Mouse (Mus musculus) regulatory T cell (primary cell): ENCODE results near the gene Rbm5.

Experiments
- in situ Hi-C: fragments of 300-600 bp; cut with MboI, MseI; formaldehyde crosslinking; loops from one replicate; pipeline ENCODE4 v1.15.1; 2025; ENCODE audit warnings: high pct_unique_total_duplicates

The Rbm5 gene

GRCm38 (mm10) chr9:107770374-107771290 lies at the start of gene Rbm5:
Gene Rbm5, minus strand, starts transcription at chr9:107770996.
- in situ Hi-C loops = no loop called here

- in situ Hi-C loops = no loop called here
Measured at GRCm38 (mm10) chr9:107812132-107812531, 41.3 kb upstream of the Rbm5 start.

DNA sequence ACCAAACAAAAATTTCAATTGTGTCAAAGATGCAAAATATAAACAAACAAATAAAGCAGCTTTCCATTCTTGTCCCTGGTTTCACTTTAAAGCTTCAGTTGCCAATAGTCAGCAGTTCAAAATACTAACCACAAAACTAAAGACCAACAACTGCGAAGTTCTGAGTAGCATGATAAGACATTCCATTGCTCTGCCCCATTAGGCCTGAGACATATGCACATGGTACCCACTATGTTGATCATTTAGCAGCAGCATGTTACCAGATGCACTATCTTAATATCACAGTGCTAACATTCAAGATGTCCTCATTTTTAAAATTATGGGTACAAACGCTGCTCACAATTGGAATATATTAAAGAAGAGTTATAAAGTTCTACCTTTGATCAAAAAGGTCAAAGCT lies 40.2 kb upstream of the Rbm5 start:
- in situ Hi-C loops = no loop called here

DNA sequence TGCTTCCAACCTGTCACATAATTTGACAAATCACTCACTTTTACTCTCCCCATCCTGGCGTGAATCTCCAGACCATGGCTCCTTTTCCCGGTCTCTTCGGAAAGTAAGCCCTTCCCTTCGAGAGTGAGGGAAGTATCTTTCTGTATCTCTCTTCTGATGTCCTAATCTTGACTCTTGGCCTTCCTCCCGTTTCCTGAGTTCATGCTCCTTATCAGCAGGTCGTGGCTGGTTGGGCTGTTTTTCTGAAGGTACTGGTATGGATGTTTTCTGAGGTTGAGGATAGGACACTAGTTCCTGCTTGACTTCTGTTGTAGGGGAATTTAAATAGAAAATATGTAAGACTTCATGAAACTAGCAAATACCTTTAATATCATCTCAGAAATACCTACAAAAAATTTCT lies 20.9 kb upstream of the Rbm5 start:
- in situ Hi-C loops = no loop called here

GRCm38 (mm10) chr9:107782536-107783203 lies 11.9 kb upstream of the Rbm5 start:
- in situ Hi-C loops = no loop called here

DNA sequence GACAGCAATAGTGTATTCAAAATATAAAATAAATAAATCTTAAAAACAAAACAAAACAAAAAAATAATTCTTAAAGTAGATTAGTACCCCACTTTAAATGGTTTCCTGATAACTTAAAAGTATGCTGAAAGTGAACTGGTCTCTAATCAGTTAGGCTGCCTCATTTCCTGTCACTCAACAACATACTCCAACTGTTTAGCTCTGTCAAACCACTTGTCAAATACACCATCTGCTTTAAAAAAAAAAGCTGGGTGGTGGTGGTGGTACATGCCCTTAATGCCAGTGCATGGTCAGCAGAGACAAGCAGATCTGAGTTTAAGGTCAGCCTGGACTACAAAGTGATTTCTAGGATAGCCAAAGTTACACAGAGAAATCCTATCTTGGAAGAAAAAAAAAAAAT lies 6.0 kb upstream of the Rbm5 start:
- in situ Hi-C loops = no loop called here

- in situ Hi-C loops = no loop called here
Measured at GRCm38 (mm10) chr9:107774411-107774810, 3.6 kb upstream of the Rbm5 start.

- in situ Hi-C loops = no loop called here
Measured at GRCm38 (mm10) chr9:107771782-107772181, 986 bp upstream of the Rbm5 start.

DNA sequence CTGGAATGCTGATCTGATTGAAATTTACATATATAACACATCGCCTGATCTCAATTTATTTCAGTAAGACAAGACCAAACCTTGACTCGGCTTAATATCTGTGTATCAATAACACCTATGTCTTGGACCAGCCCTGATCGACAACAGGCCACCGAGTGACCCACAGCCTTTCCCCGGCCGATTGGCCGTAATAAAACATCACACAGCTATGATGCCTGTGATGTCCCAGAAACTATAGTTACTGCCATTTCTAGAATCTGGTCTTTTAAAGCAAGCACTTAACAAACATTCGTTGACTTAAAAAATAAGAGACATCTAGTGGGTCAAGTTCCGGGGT lies 791 bp downstream of the Rbm5 start:
- in situ Hi-C loops = no loop called here

DNA sequence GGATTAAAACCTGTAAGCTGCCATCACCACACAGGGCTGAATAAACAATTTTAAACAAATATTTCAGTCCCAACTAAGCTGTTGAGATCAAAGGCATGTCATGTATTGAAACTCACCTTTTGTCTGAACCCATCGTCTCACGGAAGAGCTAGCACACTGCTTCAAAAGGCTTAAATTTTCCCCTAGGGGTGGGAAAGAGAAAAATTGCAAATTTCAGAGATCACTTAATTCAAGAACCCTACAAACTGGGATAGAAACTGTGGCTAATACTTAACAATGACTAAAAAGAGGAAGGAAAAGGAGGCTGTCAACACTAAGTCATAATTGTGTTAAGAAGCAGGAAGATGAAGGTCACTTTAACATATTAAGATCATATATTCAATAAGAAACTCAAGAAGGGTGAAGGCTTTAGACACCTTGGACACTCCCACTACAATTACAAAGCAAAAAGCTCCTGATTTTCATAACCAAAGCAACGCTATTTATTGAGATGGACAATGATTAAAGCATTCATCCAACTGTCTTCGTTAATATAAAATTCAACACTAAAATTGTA lies 1.3 kb downstream of the Rbm5 start:
- in situ Hi-C loops = loop anchor here (10.0 kb wide), 2 partner anchors 785 to 905 kb away; no protein-coding TSS in a partner anchor

GRCm38 (mm10) chr9:107768851-107769250 lies 1.9 kb downstream of the Rbm5 start:
- in situ Hi-C loops = loop anchor here (10.0 kb wide), 2 partner anchors 786 to 904 kb away; no protein-coding TSS in a partner anchor

DNA sequence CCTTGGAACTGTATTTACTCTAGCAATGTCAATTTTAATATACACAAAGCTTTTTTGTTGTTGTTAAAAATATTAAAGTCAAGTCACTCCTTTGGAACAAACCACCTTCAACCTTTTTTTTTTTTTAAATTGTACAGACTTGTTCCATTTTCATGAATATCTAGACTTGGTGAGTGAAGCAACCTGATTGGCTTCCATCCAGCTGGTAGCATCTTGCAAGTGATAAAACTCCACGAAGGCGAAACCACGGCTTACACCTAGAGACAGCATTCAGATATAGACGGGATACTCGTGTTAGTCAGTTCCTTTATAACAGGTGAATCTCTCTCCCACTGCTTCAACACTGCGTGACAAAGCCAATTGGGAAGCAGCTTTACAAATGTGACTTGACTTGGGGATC lies 11.2 kb downstream of the Rbm5 start:
- in situ Hi-C loops = no loop called here

GRCm38 (mm10) chr9:107750378-107750777 lies 20.4 kb downstream of the Rbm5 start:
- in situ Hi-C loops = no loop called here

GRCm38 (mm10) chr9:107748063-107748462 lies 22.7 kb downstream of the Rbm5 start:
- in situ Hi-C loops = loop anchor here (10.0 kb wide), 2 partner anchors 797 to 873 kb away; no protein-coding TSS in a partner anchor

DNA sequence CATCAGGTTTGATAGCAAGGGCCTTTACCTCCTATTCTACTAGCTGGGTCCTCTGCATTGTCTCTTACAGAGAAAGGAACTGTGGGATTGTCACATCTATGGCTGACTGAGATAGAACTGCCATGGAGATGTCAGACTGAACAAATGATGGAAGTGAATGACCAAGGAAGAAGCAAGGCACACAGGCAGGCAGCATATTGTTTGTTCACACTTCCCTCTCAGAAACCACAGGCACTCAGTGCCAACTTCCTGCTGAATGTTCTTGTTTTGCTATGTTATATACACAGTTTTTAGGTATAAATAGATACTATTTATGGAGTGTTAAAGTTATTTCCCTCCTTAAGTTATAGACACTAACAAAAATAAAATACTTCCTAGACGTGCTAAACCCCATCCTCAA lies 23.5 kb downstream of the Rbm5 start:
- in situ Hi-C loops = loop anchor here (10.0 kb wide), 2 partner anchors 797 to 873 kb away; no protein-coding TSS in a partner anchor

GRCm38 (mm10) chr9:107746679-107747078 lies 24.1 kb downstream of the Rbm5 start:
- in situ Hi-C loops = loop anchor here (10.0 kb wide), 2 partner anchors 798 to 872 kb away; no protein-coding TSS in a partner anchor

DNA sequence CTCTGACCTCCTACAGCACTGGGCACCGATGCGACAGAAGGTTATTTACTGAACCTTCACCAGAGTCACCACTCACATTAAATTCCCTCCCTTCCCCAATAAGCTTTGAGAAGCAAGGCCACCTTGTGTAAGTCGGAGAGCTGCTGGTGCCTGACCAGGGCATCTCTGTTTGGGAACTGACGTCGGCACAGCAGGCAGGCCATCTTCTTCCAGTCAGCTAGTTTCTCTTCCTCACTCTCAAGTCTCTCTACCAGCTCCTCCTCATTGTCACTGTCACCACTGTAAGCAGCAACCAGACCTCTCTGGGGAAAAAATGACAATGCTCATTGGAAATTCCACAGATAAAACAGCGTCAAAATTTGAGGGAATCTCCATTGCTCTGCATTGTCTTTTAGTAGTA lies 26.7 kb downstream of the Rbm5 start:
- in situ Hi-C loops = loop anchor here (10.0 kb wide), 2 partner anchors 801 to 869 kb away; no protein-coding TSS in a partner anchor

DNA sequence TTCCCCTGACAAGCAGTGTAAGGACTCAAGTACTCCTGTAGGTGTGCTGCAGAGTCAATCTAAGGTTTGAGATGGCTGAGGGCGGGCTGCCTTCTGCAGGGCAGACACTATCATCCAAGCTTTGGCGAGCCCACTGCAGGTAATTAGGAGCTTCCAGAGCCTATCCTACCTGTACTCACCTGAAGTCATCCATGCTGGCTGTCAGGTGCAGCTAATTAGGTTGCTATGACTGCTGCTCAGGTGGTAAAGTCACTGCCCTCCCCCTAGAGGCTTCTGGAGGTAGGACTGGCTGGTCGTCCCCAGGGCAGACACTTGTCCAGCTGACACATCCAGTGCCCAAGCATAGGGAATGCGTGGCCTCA lies 32.0 kb downstream of the Rbm5 start:
- in situ Hi-C loops = loop anchor here (5.0 kb wide), 1 partner anchor 52 kb away; no protein-coding TSS in a partner anchor

DNA sequence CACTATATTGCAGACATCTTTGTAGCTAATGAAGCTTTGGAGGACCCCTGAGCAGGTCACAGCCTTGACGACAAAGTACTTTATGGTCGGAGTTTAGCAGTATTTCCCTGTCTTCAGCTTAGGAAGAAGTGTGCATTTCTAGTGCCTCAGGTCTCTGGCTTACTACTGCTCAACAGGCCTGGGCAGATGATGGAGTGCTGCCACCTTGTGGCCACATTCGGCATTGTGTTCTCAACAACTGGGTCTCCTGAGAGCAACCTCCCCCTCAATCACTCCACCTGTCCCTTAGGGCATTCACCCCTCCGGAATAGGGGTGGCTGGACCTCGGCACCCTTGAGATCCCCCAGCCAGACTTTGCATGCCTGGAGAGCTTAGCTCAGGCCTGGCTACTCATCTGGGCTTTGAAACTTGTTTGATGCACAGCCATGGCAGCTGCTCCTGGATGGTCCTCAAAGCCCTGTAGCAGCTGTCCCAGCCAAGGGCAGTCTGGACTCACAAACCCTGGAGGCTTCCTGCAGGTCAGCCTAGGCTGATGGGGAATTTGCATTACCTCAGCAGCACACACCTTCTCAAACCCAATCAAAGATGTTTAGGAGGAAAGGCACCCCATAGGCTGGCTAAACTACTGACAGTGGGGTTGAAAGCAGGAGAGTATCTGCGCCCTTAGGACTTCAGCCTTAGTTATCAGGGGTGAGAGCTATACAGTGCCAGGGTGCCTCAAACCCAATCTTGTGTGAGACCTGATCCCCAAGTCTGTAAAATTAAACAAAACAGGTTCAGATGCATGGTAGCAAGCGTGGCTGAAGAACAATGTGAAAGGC lies 32.6 kb downstream of the Rbm5 start:
- in situ Hi-C loops = loop anchor here (5.0 kb wide), 1 partner anchor 51 kb away; no protein-coding TSS in a partner anchor

GRCm38 (mm10) chr9:107736185-107736485 lies 34.7 kb downstream of the Rbm5 start:
- in situ Hi-C loops = loop anchor here (5.0 kb wide), 1 partner anchor 49 kb away; no protein-coding TSS in a partner anchor
